Mouse (Mus musculus) testis, adult 2 months (tissue): ENCODE measurements around the gene Scamp4.

Experiments
- CTCF ChIP-seq: fragments of 200-500 bp; IDR thresholded peaks from 2 replicates; pipeline ENCODE4 v1.5.1; 2012; ENCODE audit warnings: low read depth, mild to moderate bottlenecking, inconsistent platforms, low read length, moderate library complexity; ENCODE audit not compliant: control insufficient read depth, insufficient read depth, insufficient replicate concordance
- POLR2A ChIP-seq: fragments of 200-500 bp; IDR thresholded peaks from 2 replicates; pipeline ENCODE4 v1.6.1; 2012; ENCODE audit warnings: low read depth, mild to moderate bottlenecking, inconsistent platforms, low read length, moderate library complexity; ENCODE audit not compliant: control insufficient read depth

DNA sequence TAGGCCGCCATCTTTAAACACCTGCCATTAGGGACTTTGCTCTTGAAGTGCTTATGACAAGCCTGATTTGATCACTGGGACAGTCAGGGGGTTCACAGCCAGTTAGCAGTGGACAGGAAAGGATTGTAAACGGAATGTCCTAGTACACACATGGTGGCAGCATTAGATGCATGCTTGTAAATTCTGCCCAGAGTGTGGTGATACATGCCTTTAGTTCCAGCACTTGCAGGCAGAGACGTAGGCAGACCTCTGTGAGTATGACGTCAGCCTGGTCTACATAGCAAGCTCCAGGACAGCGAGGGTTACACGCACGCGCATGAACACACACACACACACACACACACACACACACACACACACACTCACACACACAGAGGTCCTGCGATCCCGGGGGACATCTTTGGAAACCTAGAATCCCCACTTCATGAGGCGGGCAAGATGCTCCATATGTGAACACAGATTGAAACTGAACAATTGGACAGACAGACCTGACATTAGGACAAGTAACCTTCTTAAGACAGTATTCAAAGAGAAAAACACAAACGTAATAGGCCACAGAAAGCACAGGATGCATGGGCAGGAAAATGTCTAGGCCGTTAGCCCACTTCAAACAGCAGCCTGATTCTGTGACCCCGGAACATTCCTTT is 55.6 kb downstream of the Scamp4 start:
- TF ChIP-seq CTCF: no peak
- no peak for TF ChIP-seq POLR2A
